Mouse (Mus musculus) kidney, postnatal 0 days (tissue): ENCODE measurements at regions not wholly inside any gene's neighbourhood (a gene's known extent, or its start where the extent isn't known, plus 50 kb on each side); places are given as distances from the start of the nearest gene placed in this dataset.

Source experiments
- ATAC-seq: fragments of 200-750 bp; cut with Nextera tagmentation; replicated peaks from 2 replicates; pipeline ENCODE4 v1.8.0; 2017; ENCODE audit warnings: low read depth, moderate number of reproducible peaks, moderate TSS enrichment, moderate library complexity; ENCODE audit not compliant: low FRiP score
- DNase-seq: peaks from one replicate; pipeline ENCODE4 v3.0.0-alpha.2; 2016; ENCODE audit warnings: low spot score
- H3K27ac ChIP-seq: fragments of 300-500 bp; sonication (generic); 2 replicates; pipeline ENCODE4 v1.5.1; 2014; ENCODE audit warnings: mild to moderate bottlenecking
- H3K27me3 ChIP-seq: fragments of 300-500 bp; sonication (generic); 2 replicates; pipeline ENCODE4 v1.6.1; 2014; ENCODE audit warnings: low read length, mixed read lengths; ENCODE audit not compliant: insufficient read depth
- H3K36me3 ChIP-seq: fragments of 300-500 bp; sonication (generic); 2 replicates; pipeline ENCODE4 v1.6.1; 2014; ENCODE audit warnings: low read length, mixed read lengths; ENCODE audit not compliant: insufficient read depth
- H3K4me1 ChIP-seq: fragments of 300-500 bp; sonication (generic); replicated peaks from 2 replicates; pipeline ENCODE4 v1.6.1; 2014; ENCODE audit warnings: antibody characterized with exemption, low read length, mixed read lengths; ENCODE audit not compliant: insufficient read depth
- H3K4me2 ChIP-seq: fragments of 300-500 bp; sonication (generic); 2 replicates; pipeline ENCODE4 v1.6.1; 2014; ENCODE audit warnings: mild to moderate bottlenecking, low read length, moderate library complexity, mixed read lengths
- H3K4me3 ChIP-seq: fragments of 300-500 bp; sonication (generic); replicated peaks from 2 replicates; pipeline ENCODE4 v1.5.1; 2014; ENCODE audit warnings: low read depth, low read length
- H3K9ac ChIP-seq: fragments of 300-500 bp; sonication (generic); 2 replicates; pipeline ENCODE4 v1.6.1; 2014; ENCODE audit warnings: low read depth, low read length
- H3K9me3 ChIP-seq: fragments of 300-500 bp; sonication (generic); replicated peaks from 2 replicates; pipeline ENCODE4 v1.6.1; 2016; ENCODE audit warnings: low read length, inconsistent platforms, mixed read lengths
- CTCF ChIP-seq: IDR thresholded peaks from 2 replicates; pipeline ENCODE4 v1.5.1; 2016; ENCODE audit warnings: antibody characterized with exemption, low read depth, mild to moderate bottlenecking, moderate library complexity
- WGBS: fragments of 180-500 bp; shearing (Covaris S2); extraction: QIAGEN DNeasy Blood & Tissue Kit; methylation state at CpG from one replicate; pipeline ENCODE4 v1.1.7; 2014; 5-methylcytosine and 5-hydroxymethylcytosine counted together

GRCm38 (mm10) chr19:33022839-33023428 is 265.6 kb downstream of the Pten start:
- no peak for TF ChIP-seq CTCF
- Histone ChIP-seq H3K36me3 (no peaks in the 10 kb centered on the region), H3K4me3 (no peak overlapping the region), H3K4me1 (no peaks in the 10 kb centered on the region), H3K9ac (no peak overlapping the region), H3K27ac (no peak overlapping the region), H3K27me3 (no peaks in the 10 kb centered on the region), H3K4me2 (no peak overlapping the region), H3K9me3 (no peaks in the 10 kb centered on the region)
- WGBS: 85% methylated on average over 2 of the region's 2 CpGs
- no peak for ATAC-seq
- no peak for DNase-seq

- H3K4me2 ChIP-seq: no peak overlapping the region
- ATAC-seq (no peak; the same call in 1 of the 2 replicates), DNase-seq (peak; percentile 84)
- no peaks in the 10 kb centered on the region for H3K36me3 ChIP-seq
- no peaks in the 10 kb centered on the region for H3K9me3 ChIP-seq
- H3K4me3 ChIP-seq: no peak overlapping the region
- no peak overlapping the region for H3K9ac ChIP-seq
- 60% methylated on average over 5 of the region's 5 CpGs for WGBS
- TF ChIP-seq CTCF: no peak
- H3K4me1 ChIP-seq: no peaks in the 10 kb centered on the region
- H3K27me3 ChIP-seq: no peaks in the 10 kb centered on the region
- peak overlapping the region; percentile 60 for H3K27ac ChIP-seq
Observed at GRCm38 (mm10) chr19:33029688-33030444, 272.6 kb downstream of the Pten start.

- no peaks in the 10 kb centered on the region for H3K27me3 ChIP-seq
- H3K9ac ChIP-seq: no peak overlapping the region
- no peaks in the 10 kb centered on the region for H3K9me3 ChIP-seq
- DNase-seq (no peak), ATAC-seq (no peak)
- no peak overlapping the region for H3K27ac ChIP-seq
- no peak overlapping the region for H3K4me2 ChIP-seq
- H3K4me3 ChIP-seq: no peak overlapping the region
- 68% methylated on average over 5 of the region's 5 CpGs for WGBS
- TF ChIP-seq CTCF: no peak
- H3K4me1 ChIP-seq: no peaks in the 10 kb centered on the region
- H3K36me3 ChIP-seq: no peaks in the 10 kb centered on the region
Observed at GRCm38 (mm10) chr19:33040512-33040911, 283.2 kb downstream of the Pten start.

- Histone ChIP-seq H3K9me3 (no peaks in the 10 kb centered on the region), H3K4me2 (no peak overlapping the region), H3K9ac (no peak overlapping the region), H3K4me1 (no peaks in the 10 kb centered on the region), H3K27ac (no peak overlapping the region), H3K36me3 (no peaks in the 10 kb centered on the region), H3K4me3 (no peak overlapping the region), H3K27me3 (no peaks in the 10 kb centered on the region)
- 68% methylated on average over 6 of the region's 6 CpGs for WGBS
- no peak for TF ChIP-seq CTCF
- ATAC-seq (no peak), DNase-seq (no peak)
Observed at GRCm38 (mm10) chr19:33040991-33041390, 283.7 kb downstream of the Pten start.

- H3K27ac ChIP-seq: no peak overlapping the region
- TF ChIP-seq CTCF: no peak
- H3K27me3 ChIP-seq: no peaks in the 10 kb centered on the region
- ATAC-seq (no peak), DNase-seq (no peak)
- H3K9me3 ChIP-seq: no peaks in the 10 kb centered on the region
- H3K4me1 ChIP-seq: no peaks in the 10 kb centered on the region
- WGBS: 82% methylated on average over 2 of the region's 2 CpGs
- no peak overlapping the region for H3K4me3 ChIP-seq
- no peaks in the 10 kb centered on the region for H3K36me3 ChIP-seq
- no peak overlapping the region for H3K4me2 ChIP-seq
- no peak overlapping the region for H3K9ac ChIP-seq
Observed at GRCm38 (mm10) chr19:33042760-33043159, 285.5 kb downstream of the Pten start.

- H3K4me3 ChIP-seq: no peak overlapping the region
- no peak overlapping the region for H3K27ac ChIP-seq
- no peak for ATAC-seq
- H3K27me3 ChIP-seq: no peaks in the 10 kb centered on the region
- no peak overlapping the region for H3K9ac ChIP-seq
- no peaks in the 10 kb centered on the region for H3K9me3 ChIP-seq
- H3K36me3 ChIP-seq: no peaks in the 10 kb centered on the region
- H3K4me2 ChIP-seq: no peak overlapping the region
- no peak for DNase-seq
- 78% methylated on average over 3 of the region's 3 CpGs for WGBS
- TF ChIP-seq CTCF: no peak
- no peaks in the 10 kb centered on the region for H3K4me1 ChIP-seq
Observed at GRCm38 (mm10) chr19:33043696-33044095, 286.4 kb downstream of the Pten start.
